Mouse (Mus musculus) limb, embryonic 12.5 days (tissue): ENCODE data around the gene Prkar2b. TPM values are rescaled to one million over a fixed set of nuclear protein-coding genes. Genes with fewer than 3 reads are reported as not detected.

ENCODE experiments used
- ATAC-seq: fragments of 200-750 bp; cut with Nextera tagmentation; 2 replicates; pipeline ENCODE4 v1.8.0; 2017; ENCODE audit warnings: low read depth, moderate TSS enrichment; ENCODE audit not compliant: insufficient number of reproducible peaks, insufficient read depth, low FRiP score, low TSS enrichment
- H3K27ac ChIP-seq: fragments of 300-500 bp; sonication (generic); 2 replicates; pipeline ENCODE4 v1.5.1; 2016; ENCODE audit warnings: mild to moderate bottlenecking, moderate library complexity
- H3K27me3 ChIP-seq: fragments of 300-500 bp; sonication (generic); 2 replicates; pipeline ENCODE4 v1.6.1; 2016; ENCODE audit warnings: mild to moderate bottlenecking, moderate library complexity
- H3K36me3 ChIP-seq: fragments of 300-500 bp; sonication (generic); 2 replicates; pipeline ENCODE4 v1.6.1; 2016; ENCODE audit warnings: mild to moderate bottlenecking, moderate library complexity
- H3K4me1 ChIP-seq: fragments of 300-500 bp; sonication (generic); replicated peaks from 2 replicates; pipeline ENCODE4 v1.6.1; 2016
- H3K4me2 ChIP-seq: fragments of 300-500 bp; sonication (generic); 2 replicates; pipeline ENCODE4 v1.6.1; 2016; ENCODE audit warnings: mild to moderate bottlenecking, moderate library complexity
- H3K4me3 ChIP-seq: fragments of 300-500 bp; sonication (generic); replicated peaks from 2 replicates; pipeline ENCODE4 v1.5.1; 2016; ENCODE audit warnings: mild to moderate bottlenecking
- H3K9ac ChIP-seq: fragments of 300-500 bp; sonication (generic); replicated peaks from 2 replicates; pipeline ENCODE4 v1.6.1; 2016; ENCODE audit warnings: mild to moderate bottlenecking, moderate library complexity
- H3K9me3 ChIP-seq: fragments of 300-500 bp; sonication (generic); 2 replicates; pipeline ENCODE4 v1.6.1; 2016; ENCODE audit warnings: mild to moderate bottlenecking, moderate library complexity
- WGBS: fragments of 180-500 bp; shearing (Covaris S2); methylation state at CpG from one replicate; pipeline ENCODE4 v1.1.7; 2016; 5-methylcytosine and 5-hydroxymethylcytosine counted together
- polyA plus RNA-seq: library from polyadenylated mRNA; unstranded; fragments of >200 nt; fragmentation: Nextera tagmentation; extraction: Ambion mirVana; gene quantifications from 2 replicates; pipeline ENCODE4 v1.2.1, GENCODE M21; 2016

Prkar2b gene
- polyA plus RNA-seq, 1 experiment from 2014 or later: 32.1 TPM

DNA sequence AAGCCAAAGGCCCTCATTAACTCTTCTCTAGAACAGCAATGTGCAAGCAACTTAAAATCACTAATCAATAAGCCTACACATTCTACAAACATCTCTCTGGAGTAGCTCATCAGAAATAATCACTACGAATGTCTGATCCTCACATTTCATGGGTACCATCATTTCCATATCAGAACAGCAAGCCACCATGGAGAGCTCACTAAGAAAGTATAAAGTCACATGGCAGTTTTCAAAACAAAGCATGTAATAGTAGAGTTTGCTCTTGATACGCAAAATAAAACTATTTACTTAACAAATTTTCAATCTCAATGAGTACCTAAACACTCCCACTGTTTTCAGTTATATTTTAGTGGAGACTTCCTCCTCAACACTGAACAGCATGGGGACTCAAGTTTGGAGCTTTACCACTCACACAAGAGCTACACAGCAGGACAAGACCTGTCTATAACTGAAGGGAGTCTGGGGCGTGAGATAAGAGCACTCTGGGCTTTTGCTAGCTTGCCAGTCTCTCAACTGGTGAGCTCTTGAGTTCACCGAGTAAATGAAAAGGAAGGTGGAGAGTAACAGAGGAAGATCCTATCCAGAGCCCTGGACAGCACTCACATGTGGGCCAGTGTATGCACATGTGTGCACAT, 118.0 kb downstream of the Prkar2b start:
- H3K27me3 ChIP-seq: no peaks in the 10 kb centered on the region
- no peaks in the 10 kb centered on the region for H3K9me3 ChIP-seq
- H3K4me1 ChIP-seq: no peaks in the 10 kb centered on the region
- no peak overlapping the region for H3K9ac ChIP-seq
- no peak for ATAC-seq
- H3K36me3 ChIP-seq: peaks cover 50% of the 10 kb centered on the region
- no peak overlapping the region for H3K4me2 ChIP-seq
- 93% methylated on average over 4 of the region's 4 CpGs for WGBS
- no peak overlapping the region for H3K27ac ChIP-seq
- no peak overlapping the region for H3K4me3 ChIP-seq

DNA sequence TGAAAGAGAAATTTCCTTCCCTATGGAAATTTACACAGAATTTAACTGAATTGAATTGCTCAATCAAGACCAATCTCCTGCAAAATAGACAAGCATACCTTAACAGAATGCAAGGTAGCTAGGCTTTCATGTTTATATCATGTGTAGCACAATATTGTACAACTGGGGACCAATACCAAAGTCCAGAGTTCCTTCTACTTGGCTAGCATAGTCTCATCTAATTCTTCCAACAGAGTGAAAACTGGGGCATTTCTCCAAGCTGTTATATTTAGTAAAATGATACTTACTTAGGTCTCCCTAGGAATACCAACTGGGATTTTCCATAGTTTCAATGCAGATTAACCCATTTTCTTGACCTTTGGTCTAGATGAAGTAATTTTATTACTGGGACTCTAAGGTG, 122.1 kb downstream of the Prkar2b start:
- Histone ChIP-seq H3K9me3 (no peaks in the 10 kb centered on the region), H3K4me2 (no peak overlapping the region), H3K27ac (no peak overlapping the region), H3K4me3 (no peak overlapping the region), H3K27me3 (no peaks in the 10 kb centered on the region), H3K9ac (no peak overlapping the region), H3K36me3 (peaks cover 86% of the 10 kb centered on the region), H3K4me1 (0 out of 2 replicates have a peak, but pooled peaks cover 3% of the 10 kb centered on the region)
- ATAC-seq: no peak

DNA sequence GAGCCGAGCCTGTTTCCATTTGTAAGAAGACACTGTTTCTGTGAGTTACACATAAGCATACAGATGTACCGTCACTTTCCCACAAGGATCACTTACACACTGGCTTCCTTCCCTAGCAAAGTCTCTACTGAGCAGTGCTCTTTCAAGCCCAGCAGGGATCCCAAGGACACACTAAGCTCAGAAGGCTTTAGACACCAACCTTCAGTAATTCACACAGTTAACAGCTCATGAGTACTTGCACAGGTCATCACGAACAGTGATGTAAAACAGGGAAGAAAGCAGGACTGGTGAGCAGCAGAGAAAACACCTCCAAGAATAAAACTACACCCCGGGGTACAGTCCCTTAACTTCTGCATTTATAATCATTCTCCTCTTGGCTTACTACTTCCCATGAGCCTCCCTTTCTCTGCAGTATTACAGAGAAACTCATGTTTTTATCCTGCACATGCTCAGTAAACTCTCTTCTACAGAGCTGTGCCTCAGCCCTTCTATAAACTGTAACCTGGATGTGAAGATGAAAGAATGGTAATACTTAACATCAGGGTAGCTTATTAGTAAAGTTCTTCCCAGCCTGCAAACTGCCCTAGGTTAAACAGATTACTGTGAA, 122.6 kb downstream of the Prkar2b start:
- Histone ChIP-seq H3K4me2 (no peak overlapping the region), H3K36me3 (peaks cover 83% of the 10 kb centered on the region), H3K27ac (no peak overlapping the region), H3K4me1 (0 out of 2 replicates have a peak, but pooled peaks cover 3% of the 10 kb centered on the region), H3K9me3 (no peaks in the 10 kb centered on the region), H3K9ac (no peak overlapping the region), H3K4me3 (no peak overlapping the region), H3K27me3 (no peaks in the 10 kb centered on the region)
- 87% methylated on average over 4 of the region's 4 CpGs for WGBS
- no peak for ATAC-seq

DNA sequence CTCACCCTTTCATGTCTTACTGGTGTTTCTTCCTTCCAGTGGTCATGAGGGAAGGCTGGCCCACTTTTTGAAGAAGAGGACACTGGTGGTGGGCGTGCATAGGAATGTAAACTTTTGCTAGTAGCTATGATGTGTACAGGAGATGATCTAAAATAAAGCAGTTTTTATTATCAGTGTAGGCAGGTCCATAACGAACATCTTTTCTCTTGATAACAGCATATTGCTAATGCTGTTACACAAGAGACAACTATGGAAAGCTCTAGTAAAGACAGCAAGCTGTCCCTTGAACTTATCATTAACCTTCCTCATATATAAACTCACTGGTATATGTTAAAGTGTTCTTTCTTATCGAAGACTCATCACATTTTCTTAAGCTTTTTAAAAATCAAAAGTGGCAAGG, 123.5 kb downstream of the Prkar2b start:
- no peak for ATAC-seq
- no peaks in the 10 kb centered on the region for H3K9me3 ChIP-seq
- 0 out of 2 replicates have a peak, but pooled peaks cover 3% of the 10 kb centered on the region for H3K4me1 ChIP-seq
- H3K27ac ChIP-seq: no peak overlapping the region
- H3K36me3 ChIP-seq: peaks cover 82% of the 10 kb centered on the region
- no peak overlapping the region for H3K9ac ChIP-seq
- no peak overlapping the region for H3K4me3 ChIP-seq
- H3K27me3 ChIP-seq: no peaks in the 10 kb centered on the region
- no peak overlapping the region for H3K4me2 ChIP-seq
- 85% methylated on average over 3 of the region's 3 CpGs for WGBS

DNA sequence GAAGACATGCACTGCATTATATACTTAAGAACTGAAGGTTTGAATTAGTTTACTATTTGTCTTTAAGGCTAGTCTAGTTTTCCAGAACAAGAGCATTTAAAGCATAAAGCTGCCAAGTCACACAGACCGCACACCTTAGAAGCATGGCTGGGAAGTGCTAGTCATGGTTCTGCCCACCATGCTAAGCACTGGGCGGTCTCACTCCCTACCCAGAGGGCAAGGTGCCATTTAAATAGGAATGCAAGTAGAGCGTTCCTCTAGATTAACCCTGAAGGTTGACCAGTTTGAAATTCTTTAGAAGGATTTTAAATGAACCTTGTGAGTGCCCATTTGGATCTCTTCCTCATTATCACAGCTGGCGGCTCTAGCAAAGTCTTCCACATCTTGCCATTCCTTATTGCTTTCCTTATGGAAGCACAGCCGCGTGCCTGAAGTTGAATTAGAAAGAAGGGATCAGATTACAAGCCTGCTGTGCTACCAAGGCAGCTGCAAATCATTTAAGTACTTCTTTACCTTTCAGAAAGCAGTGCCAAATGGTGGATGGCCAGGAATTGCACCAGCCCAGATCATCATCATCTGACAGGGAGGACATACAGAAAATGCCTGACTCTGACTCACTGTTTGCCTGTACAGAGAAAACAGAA, 124.3 kb downstream of the Prkar2b start:
- H3K9me3 ChIP-seq: no peaks in the 10 kb centered on the region
- H3K36me3 ChIP-seq: peaks cover 83% of the 10 kb centered on the region
- ATAC-seq: no peak
- H3K9ac ChIP-seq: no peak overlapping the region
- no peak overlapping the region for H3K4me3 ChIP-seq
- 0 out of 2 replicates have a peak overlapping the region, but pooled peaks have one; percentile 9 for H3K27ac ChIP-seq
- H3K27me3 ChIP-seq: no peaks in the 10 kb centered on the region
- H3K4me1 ChIP-seq: 0 out of 2 replicates have a peak, but pooled peaks cover 3% of the 10 kb centered on the region
- no peak overlapping the region for H3K4me2 ChIP-seq
- WGBS: 24% methylated on average over 6 of the region's 6 CpGs

DNA sequence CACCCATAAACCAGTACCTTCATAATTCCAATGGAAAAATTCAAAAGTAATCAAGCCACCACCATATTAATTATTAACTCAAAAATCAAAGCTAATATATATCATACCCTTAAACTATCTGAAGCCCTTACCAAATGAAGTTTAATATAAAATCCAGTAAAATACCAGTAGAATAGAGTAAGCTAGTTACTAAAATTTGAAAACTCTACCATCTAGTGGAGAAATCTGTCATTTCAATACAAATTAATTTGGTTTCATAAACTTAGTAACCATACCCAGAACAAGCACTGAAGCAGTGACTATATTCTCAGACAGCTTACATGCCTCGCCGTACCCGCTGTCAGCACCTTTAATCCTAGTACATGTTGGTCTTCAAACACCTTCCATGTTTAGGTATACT, 129.3 kb downstream of the Prkar2b start:
- no peak for ATAC-seq
- Histone ChIP-seq H3K4me1 (no peaks in the 10 kb centered on the region), H3K4me3 (no peak overlapping the region), H3K9me3 (no peaks in the 10 kb centered on the region), H3K27ac (no peak overlapping the region), H3K36me3 (peaks cover 85% of the 10 kb centered on the region), H3K27me3 (no peaks in the 10 kb centered on the region), H3K4me2 (no peak overlapping the region), H3K9ac (no peak overlapping the region)
- 95% methylated on average over 3 of the region's 3 CpGs for WGBS

DNA sequence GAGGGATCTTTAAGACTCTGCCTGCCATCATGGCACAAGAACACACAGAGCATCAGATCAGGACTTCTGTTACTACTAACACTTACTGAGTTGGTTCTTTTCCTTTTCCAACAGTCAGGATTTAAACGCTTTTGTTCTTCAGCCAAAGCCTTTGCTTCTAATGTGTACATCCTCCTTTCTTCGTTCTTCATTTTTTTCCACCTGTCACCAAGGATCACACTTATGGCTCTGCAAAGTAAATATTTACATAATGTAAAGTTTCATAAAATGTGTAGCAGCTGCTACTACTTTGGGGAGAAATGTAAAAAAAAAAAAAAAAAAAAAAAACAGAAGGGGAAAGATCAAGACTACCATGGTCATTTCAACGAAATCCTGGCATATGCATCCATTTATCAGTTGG, 132.6 kb downstream of the Prkar2b start:
- Histone ChIP-seq H3K4me2 (no peak overlapping the region), H3K9me3 (no peaks in the 10 kb centered on the region), H3K27ac (no peak overlapping the region), H3K9ac (no peak overlapping the region), H3K4me1 (0 out of 2 replicates have a peak, but pooled peaks cover 3% of the 10 kb centered on the region), H3K4me3 (no peak overlapping the region), H3K27me3 (no peaks in the 10 kb centered on the region), H3K36me3 (peaks cover 85% of the 10 kb centered on the region)
- ATAC-seq: no peak
- WGBS: 91% methylated on average over 3 of the region's 3 CpGs

DNA sequence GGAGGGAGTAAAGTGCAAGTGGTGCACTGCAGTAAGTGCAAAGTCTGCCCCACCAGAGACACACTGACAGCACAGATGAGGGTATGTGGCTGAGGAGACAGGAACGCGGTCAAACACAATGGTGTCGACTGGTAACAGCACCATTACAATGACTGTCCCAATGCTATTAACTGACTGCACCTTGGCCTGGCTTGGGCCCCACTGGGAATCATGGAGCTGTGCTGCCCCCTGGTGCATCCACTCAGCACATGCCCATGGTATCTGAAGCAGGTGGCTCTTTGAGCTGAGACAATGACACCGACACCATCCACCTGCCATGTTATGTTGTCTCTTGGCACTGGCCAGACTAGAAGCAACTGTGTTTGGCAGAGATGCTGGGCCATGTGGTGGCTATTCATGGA, 134.4 kb downstream of the Prkar2b start:
- H3K4me2 ChIP-seq: no peak overlapping the region
- no peak overlapping the region for H3K9ac ChIP-seq
- 67% methylated on average over 4 of the region's 4 CpGs for WGBS
- no peak overlapping the region for H3K4me3 ChIP-seq
- H3K36me3 ChIP-seq: peaks cover 75% of the 10 kb centered on the region
- ATAC-seq: no peak; the same call in 1 of the 2 replicates
- no peaks in the 10 kb centered on the region for H3K27me3 ChIP-seq
- H3K4me1 ChIP-seq: peaks cover 7% of the 10 kb centered on the region; the same call in 1 of the 2 replicates
- no peaks in the 10 kb centered on the region for H3K9me3 ChIP-seq
- no peak overlapping the region for H3K27ac ChIP-seq

DNA sequence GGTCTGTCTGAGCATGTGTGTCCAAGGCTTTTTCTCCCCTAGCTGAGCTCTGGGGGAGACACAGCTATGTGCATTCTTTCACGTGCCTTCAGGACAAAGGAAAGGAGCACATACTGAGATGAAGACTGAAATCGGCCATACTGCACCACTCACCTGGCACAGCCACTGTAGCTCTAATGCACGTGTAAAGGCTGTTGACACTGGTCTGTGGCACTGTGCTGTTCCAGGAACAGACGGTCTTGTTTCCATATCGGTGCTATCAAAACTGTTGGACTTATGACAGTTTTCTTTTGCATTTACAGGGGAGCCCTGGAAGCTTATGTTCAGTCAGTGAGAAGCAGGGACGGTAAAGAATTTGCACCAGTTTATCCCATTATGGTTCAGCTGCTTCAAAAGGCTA, 135.8 kb downstream of the Prkar2b start:
- Histone ChIP-seq H3K4me2 (no peak overlapping the region), H3K9ac (no peak overlapping the region), H3K4me1 (peaks cover 7% of the 10 kb centered on the region; the same call in 1 of the 2 replicates), H3K36me3 (peaks cover 70% of the 10 kb centered on the region), H3K9me3 (no peaks in the 10 kb centered on the region), H3K27ac (0 out of 2 replicates have a peak overlapping the region, but pooled peaks have one; percentile 5), H3K4me3 (no peak overlapping the region), H3K27me3 (no peaks in the 10 kb centered on the region)
- ATAC-seq: no peak
- WGBS: 80% methylated on average over 6 of the region's 6 CpGs

DNA sequence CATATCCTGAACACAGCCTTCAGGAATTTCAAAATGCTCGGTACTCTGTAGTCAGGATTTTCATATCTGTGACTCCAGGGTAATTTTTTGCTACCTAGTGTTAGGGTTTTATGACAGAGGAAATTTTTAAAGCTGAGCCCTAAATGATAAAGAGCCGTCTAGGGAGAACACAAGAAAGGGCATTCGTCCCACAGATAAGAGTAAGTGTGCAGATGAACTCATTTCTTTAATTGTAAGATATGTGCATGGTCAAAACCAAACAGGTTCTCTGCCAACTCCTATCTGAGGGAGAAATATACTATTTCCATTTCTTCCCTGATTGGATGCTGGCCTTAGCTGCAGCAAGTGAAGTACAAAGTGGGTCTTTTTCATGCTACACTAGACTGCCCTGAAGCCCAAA, 137.0 kb downstream of the Prkar2b start:
- H3K9ac ChIP-seq: no peak overlapping the region
- H3K4me3 ChIP-seq: no peak overlapping the region
- H3K27me3 ChIP-seq: no peaks in the 10 kb centered on the region
- H3K36me3 ChIP-seq: peaks cover 69% of the 10 kb centered on the region
- WGBS: 88% methylated on average over 3 of the region's 3 CpGs
- no peak for ATAC-seq
- peaks cover 7% of the 10 kb centered on the region; the same call in 1 of the 2 replicates for H3K4me1 ChIP-seq
- H3K4me2 ChIP-seq: no peak overlapping the region
- no peaks in the 10 kb centered on the region for H3K9me3 ChIP-seq
- no peak overlapping the region for H3K27ac ChIP-seq
